Mouse (Mus musculus) forebrain, embryonic 14.5 days (tissue): ENCODE data around the gene Slfn4. TPM values are rescaled to one million over a fixed set of nuclear protein-coding genes. Genes with fewer than 3 reads are reported as not detected.
"Not testable (repeated sequence)": the region's sequence is repeated elsewhere in the genome, so short reads cannot be mapped to it uniquely, and the experiment has no call there.

Experiments used
- ATAC-seq: fragments of 200-750 bp; cut with Nextera tagmentation; 2 replicates; pipeline ENCODE4 v1.8.0; 2017; ENCODE audit warnings: mild to moderate bottlenecking, moderate library complexity
- DNase-seq: peaks from one replicate; pipeline ENCODE4 v3.0.0-alpha.2; 2015; ENCODE audit warnings: low spot score
- H3K27ac ChIP-seq: fragments of 300-500 bp; sonication (generic); 2 replicates; pipeline ENCODE4 v1.5.1; 2014; ENCODE audit warnings: low read depth, mild to moderate bottlenecking, control low read depth, low read length, moderate library complexity
- H3K27me3 ChIP-seq: fragments of 300-500 bp; sonication (generic); replicated peaks from 2 replicates; pipeline ENCODE4 v1.6.1; 2014; ENCODE audit warnings: low read length, control low read depth, mixed read lengths; ENCODE audit not compliant: control insufficient read depth, insufficient read depth
- H3K36me3 ChIP-seq: fragments of 300-500 bp; sonication (generic); 2 replicates; pipeline ENCODE4 v1.6.1; 2014; ENCODE audit warnings: low read length, control low read depth; ENCODE audit not compliant: control insufficient read depth, insufficient read depth
- H3K4me1 ChIP-seq: fragments of 300-500 bp; sonication (generic); 2 replicates; pipeline ENCODE4 v1.6.1; 2014; ENCODE audit warnings: antibody characterized with exemption, low read length, control low read depth; ENCODE audit not compliant: control insufficient read depth, insufficient read depth
- H3K4me2 ChIP-seq: fragments of 300-500 bp; sonication (generic); 2 replicates; pipeline ENCODE4 v1.6.1; 2014; ENCODE audit warnings: mild to moderate bottlenecking, control low read depth, low read length
- H3K4me3 ChIP-seq: fragments of 300-500 bp; sonication (generic); 2 replicates; pipeline ENCODE4 v1.5.1; 2014; ENCODE audit warnings: low read depth, low read length, control low read depth
- H3K9ac ChIP-seq: fragments of 300-500 bp; sonication (generic); 2 replicates; pipeline ENCODE4 v1.6.1; 2014; ENCODE audit warnings: mild to moderate bottlenecking, low read length, control low read depth, moderate library complexity
- H3K9me3 ChIP-seq: fragments of 300-500 bp; sonication (generic); replicated peaks from 2 replicates; pipeline ENCODE4 v1.6.1; 2016; ENCODE audit warnings: low read length, control low read depth, mixed read lengths; ENCODE audit not compliant: control insufficient read depth
- WGBS: fragments of 180-500 bp; shearing (Covaris S2); extraction: QIAGEN DNeasy Blood & Tissue Kit; methylation state at CpG from one replicate; pipeline ENCODE4 v1.1.7; 2014; 5-methylcytosine and 5-hydroxymethylcytosine counted together
- polyA plus RNA-seq: library from polyadenylated mRNA; unstranded; fragments of >200 nt; fragmentation: Nextera tagmentation; extraction: Ambion mirVana; gene quantifications from 2 replicates; pipeline ENCODE4 v1.2.1, GENCODE M21; 2014

The Slfn4 gene
- not detected in 2 replicates for polyA plus RNA-seq

DNA sequence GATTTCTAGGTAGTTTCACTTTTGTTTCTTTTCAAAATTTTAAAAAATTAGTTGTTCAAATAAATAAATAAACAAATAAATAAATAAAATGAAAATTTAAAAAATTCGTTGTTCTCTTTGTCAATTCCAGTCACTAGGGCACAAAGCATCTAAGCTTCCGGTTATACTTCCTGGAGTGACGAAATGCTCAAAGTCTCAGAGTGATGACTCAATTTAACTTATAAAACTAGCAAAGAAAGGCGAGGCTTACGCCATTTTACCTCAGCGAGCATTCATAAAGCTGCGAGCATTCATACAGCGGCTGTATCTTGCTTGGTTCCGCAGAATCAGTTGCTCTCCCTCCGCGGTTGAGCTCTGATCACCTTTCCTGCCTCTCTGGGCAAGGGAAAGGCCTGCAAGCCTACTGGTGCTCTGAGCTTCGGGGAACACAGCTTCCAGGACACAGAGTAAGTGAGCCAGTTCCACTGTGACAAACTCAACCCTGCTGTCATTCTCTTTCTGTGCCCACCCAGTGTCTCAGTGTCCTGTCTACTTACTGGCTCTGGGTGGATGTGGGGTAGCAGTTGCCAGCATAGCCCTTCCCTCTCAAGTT is at the start of gene Slfn4:
Gene Slfn4, plus strand, starts transcription at position 239 of the 592 bp plus-strand sequence.
- Histone ChIP-seq H3K36me3 (no peaks in the 10 kb centered on the region), H3K27ac (no peak within 1 kb of the TSS), H3K9me3 (no peaks in the 10 kb centered on the region), H3K9ac (no peak within 1 kb of the TSS), H3K4me1 (no peaks in the 10 kb centered on the region), H3K4me3 (no peak within 1 kb of the TSS), H3K4me2 (no peak within 1 kb of the TSS), H3K27me3 (no peaks in the 10 kb centered on the region)
- WGBS: 87% methylated on average over 12 of the region's 12 CpGs
- ATAC-seq: no peak
- DNase-seq: no peak

DNA sequence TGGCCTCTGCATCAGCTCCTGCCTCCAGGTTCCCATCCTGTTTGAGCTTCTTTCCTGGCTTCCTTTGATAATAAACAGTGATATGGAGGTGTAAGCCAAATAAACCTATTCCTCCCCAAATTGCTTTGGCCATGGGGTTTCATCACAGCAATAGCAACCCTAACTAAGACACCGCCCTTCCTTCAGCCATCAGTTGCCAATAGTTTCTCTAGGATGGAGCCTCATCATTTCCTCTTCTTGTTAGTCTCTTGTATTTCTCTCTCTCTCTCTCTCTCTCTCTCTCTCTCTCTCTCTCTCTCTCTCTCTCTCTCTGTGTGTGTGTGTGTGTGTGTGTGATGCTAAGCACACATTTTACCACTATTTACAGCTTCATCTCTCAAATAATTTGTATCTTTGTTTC is 49.4 kb upstream of the Slfn4 start:
- not testable (repeated sequence) for H3K27me3 ChIP-seq, H3K27ac ChIP-seq, H3K4me2 ChIP-seq, H3K4me3 ChIP-seq, H3K9me3 ChIP-seq, DNase-seq, H3K9ac ChIP-seq, H3K4me1 ChIP-seq, ATAC-seq, H3K36me3 ChIP-seq
- WGBS: 100% methylated on average over 1 of the region's 1 CpGs

DNA sequence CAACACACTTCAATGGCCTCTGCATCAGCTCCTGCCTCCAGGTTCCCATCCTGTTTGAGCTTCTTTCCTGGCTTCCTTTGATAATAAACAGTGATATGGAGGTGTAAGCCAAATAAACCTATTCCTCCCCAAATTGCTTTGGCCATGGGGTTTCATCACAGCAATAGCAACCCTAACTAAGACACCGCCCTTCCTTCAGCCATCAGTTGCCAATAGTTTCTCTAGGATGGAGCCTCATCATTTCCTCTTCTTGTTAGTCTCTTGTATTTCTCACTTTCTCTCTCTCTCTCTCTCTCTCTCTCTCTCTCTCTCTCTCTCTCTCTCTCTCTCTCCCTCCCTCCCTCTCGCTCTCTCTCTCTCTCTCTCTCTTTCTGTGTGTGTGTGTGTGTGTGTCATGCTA is 37.7 kb upstream of the Slfn4 start:
- H3K27me3 ChIP-seq, ATAC-seq: not testable (repeated sequence)
- 100% methylated on average over 1 of the region's 2 CpGs for WGBS

DNA sequence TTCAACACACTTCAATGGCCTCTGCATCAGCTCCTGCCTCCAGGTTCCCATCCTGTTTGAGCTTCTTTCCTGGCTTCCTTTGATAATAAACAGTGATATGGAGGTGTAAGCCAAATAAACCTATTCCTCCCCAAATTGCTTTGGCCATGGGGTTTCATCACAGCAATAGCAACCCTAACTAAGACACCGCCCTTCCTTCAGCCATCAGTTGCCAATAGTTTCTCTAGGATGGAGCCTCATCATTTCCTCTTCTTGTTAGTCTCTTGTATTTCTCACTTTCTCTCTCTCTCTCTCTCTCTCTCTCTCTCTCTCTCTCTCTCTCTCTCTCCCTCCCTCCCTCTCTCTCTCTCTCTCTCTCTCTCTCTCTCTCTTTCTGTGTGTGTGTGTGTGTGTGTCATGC is 26.0 kb upstream of the Slfn4 start:
- ATAC-seq, H3K27me3 ChIP-seq, H3K4me2 ChIP-seq, H3K9me3 ChIP-seq, H3K27ac ChIP-seq, DNase-seq, H3K36me3 ChIP-seq, H3K9ac ChIP-seq, H3K4me1 ChIP-seq, H3K4me3 ChIP-seq: not testable (repeated sequence)
- no CpG with 5 or more reads among the region's 1 CpGs for WGBS

More for the DNA sequence above, 37.7 kb upstream of the Slfn4 start:
- H3K4me2 ChIP-seq, H3K4me3 ChIP-seq, H3K27ac ChIP-seq, H3K9ac ChIP-seq, DNase-seq, H3K9me3 ChIP-seq, H3K36me3 ChIP-seq, H3K4me1 ChIP-seq: not testable (repeated sequence)

DNA sequence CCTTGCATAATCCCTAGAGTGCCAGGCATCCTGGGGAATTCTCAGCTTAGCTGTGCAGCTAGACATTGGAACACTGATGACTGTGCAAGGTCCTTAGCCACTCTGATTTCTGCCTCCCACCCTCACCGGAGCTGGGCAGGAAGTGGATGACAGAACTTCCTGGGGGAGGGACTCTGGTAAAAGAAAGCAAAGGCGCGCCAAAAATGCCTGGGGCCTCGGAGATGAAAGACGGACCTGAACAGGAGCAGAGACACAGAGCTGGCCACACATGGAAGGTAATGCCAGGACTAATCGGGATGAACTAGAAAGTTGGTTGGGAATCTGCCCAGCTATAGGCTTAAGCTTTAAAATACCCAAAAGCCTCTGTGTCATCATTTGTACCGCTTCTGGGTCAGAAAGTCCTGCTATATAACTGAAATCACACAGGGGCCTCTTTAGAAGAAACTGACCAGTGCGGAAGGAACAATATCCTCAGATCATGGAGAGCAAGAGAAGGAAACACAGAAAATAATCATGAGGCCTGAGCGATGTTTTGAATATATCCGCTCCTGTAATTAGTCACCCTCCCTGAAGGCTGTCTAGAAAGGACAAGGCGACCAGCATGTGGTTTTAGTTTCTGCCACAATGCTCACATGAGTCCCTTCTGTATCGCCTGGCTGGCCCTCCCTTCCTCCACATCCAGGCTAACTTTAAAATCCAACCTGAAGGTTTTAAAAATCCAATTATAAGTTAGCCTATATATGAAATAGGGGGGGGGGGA is 16.3 kb downstream of the Slfn4 start, which contains the start of gene Slfn3:
Gene Slfn3, plus strand, starts transcription at position 197 of the 760 bp plus-strand sequence.
- no peak within 1 kb of the TSS for H3K4me3 ChIP-seq
- no peak within 1 kb of the TSS for H3K27ac ChIP-seq
- no peaks in the 10 kb centered on the region for H3K36me3 ChIP-seq
- 80% methylated on average over 12 of the region's 12 CpGs for WGBS
- H3K9ac ChIP-seq: no peak within 1 kb of the TSS
- no peak for ATAC-seq
- no peak for DNase-seq
- no peak within 1 kb of the TSS for H3K4me2 ChIP-seq
- no peaks in the 10 kb centered on the region for H3K4me1 ChIP-seq
- no peaks in the 10 kb centered on the region for H3K9me3 ChIP-seq
- no peaks in the 10 kb centered on the region for H3K27me3 ChIP-seq

DNA sequence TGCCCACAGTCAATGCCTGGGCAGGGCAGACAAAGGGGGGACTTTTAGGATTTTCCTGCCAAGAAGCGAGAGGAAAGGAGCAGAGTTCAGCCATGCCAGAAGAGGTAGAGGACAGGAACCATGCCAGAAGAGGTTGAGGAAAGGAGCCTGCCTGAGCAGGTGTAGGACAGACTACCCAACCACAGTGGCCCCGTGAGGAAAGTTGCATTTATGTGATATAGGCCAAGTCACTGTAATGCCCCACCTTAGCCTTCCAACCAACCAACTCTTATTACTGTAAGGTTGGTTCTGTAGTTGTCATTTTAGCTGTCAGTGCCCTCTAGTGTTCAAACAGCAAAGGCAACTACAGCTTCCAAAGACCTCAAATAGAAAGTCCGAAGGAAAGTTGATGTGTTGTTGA is 17.0 kb downstream of the Slfn4 start:
- ATAC-seq (no peak), DNase-seq (peak; percentile 58)
- Histone ChIP-seq H3K4me2 (no peak overlapping the region), H3K36me3 (no peaks in the 10 kb centered on the region), H3K4me1 (no peaks in the 10 kb centered on the region), H3K4me3 (no peak overlapping the region), H3K9ac (no peak overlapping the region), H3K27ac (no peak overlapping the region), H3K9me3 (no peaks in the 10 kb centered on the region), H3K27me3 (no peaks in the 10 kb centered on the region)
- 70% methylated on average over 3 of the region's 3 CpGs for WGBS

DNA sequence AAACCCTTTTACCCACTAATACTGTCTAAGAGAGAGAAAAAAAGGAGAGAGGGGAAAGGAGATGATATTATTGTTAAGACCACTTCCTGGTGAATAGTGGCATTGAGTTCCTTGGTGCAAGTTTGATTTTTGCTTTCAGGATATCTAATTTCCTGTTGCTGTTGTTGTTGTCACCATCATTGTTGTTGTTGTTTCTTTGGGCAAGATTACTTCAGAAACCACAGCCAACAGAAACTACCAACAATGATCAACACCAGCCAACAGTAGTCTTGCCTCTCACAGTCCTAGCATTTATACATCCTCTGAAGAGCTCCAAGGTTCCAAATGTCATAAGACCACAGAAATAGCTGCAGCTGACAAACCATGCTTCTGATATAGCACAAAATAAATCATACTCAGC is 30.0 kb downstream of the Slfn4 start:
- Histone ChIP-seq H3K9me3 (no peaks in the 10 kb centered on the region), H3K27ac (no peak overlapping the region), H3K4me2 (no peak overlapping the region), H3K4me1 (no peaks in the 10 kb centered on the region), H3K9ac (no peak overlapping the region), H3K36me3 (no peaks in the 10 kb centered on the region), H3K4me3 (no peak overlapping the region), H3K27me3 (no peaks in the 10 kb centered on the region)
- DNase-seq (no peak), ATAC-seq (no peak)

DNA sequence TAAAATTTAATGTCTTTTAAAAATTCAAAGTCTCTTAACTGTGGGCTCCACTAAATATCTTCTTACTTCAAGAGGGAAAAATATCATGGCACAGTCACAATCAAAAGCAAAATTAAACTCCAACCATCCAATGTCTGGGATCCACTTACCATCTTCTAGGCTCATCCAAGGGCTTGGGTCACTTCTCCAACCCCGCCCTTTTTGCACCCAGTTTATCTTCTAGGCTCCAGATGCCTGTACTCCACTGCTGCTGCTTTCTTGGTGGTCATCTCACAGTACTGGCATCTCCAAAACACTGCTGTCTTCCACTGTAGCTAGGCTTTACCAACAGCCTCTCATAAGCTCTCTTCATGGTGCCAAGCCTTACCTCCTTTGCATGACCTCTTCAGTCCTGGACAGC is 41.1 kb downstream of the Slfn4 start:
- H3K36me3 ChIP-seq: no peaks in the 10 kb centered on the region
- no peak overlapping the region for H3K27ac ChIP-seq
- no peaks in the 10 kb centered on the region for H3K4me1 ChIP-seq
- H3K9me3 ChIP-seq: no peaks in the 10 kb centered on the region
- ATAC-seq: no peak
- H3K4me3 ChIP-seq: no peak overlapping the region
- 82% methylated on average over 1 of the region's 1 CpGs for WGBS
- no peak overlapping the region for H3K4me2 ChIP-seq
- DNase-seq: no peak
- H3K9ac ChIP-seq: no peak overlapping the region
- no peaks in the 10 kb centered on the region for H3K27me3 ChIP-seq

DNA sequence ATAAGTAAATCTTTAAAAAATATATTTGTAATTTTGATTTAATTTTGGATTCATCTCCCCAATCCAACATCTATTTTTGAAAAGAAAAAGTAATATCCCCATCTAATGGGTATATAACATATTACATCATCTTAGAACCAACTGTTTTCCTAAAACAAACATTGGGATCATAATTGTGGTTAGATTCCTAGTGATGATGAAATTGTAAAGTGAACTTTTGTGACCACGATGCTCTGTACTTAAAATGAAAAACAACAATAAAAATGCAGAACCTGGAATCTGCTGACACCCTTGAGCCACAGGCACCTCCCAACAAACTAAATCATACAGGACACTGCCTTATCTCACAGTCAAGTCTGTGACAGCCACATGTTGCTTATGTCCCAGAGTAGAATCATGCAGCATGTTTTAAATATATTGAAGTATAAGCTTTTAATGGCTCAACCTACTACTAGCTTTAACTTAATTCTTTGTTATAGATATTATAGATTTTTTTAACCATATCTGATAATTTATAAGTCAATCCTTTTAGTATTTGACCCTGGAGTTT is 46.4 kb downstream of the Slfn4 start:
- H3K9ac ChIP-seq: no peak overlapping the region
- no peak overlapping the region for H3K4me3 ChIP-seq
- DNase-seq (no peak), ATAC-seq (no peak)
- H3K9me3 ChIP-seq: no peaks in the 10 kb centered on the region
- no peak overlapping the region for H3K27ac ChIP-seq
- no peaks in the 10 kb centered on the region for H3K27me3 ChIP-seq
- H3K4me2 ChIP-seq: no peak overlapping the region
- 84% methylated on average over 1 of the region's 1 CpGs for WGBS
- H3K4me1 ChIP-seq: no peaks in the 10 kb centered on the region
- H3K36me3 ChIP-seq: no peaks in the 10 kb centered on the region
